Mouse (Mus musculus): Measurements from ENCODE around the gene Etnk2. TPM values are rescaled to one million over a fixed set of nuclear protein-coding genes. Genes with fewer than 3 reads are reported as not detected.
"Not testable (repeated sequence)": the region's sequence is repeated elsewhere in the genome, so short reads cannot be mapped to it uniquely, and the experiment has no call there.

Gene Etnk2
- total RNA-seq (2021) = 10 to 100 TPM in 1 of 2 experiments, 1 to 10 TPM in 1; 7.8 to 10.2 TPM

GRCm38 (mm10) chr1:133363276-133364021, at the start of gene Etnk2:
Gene Etnk2 (plus strand): TSS chr1:133363572.
- intact Hi-C loops (cut with DNase I) = no loop called here
- DNase-seq (ENCODE audit: low spot score in 2 of 2) = peak; percentile 62 to 77

GRCm38 (mm10) chr1:133314364-133314763, 49.0 kb upstream of the Etnk2 start:
- no peak for DNase-seq (ENCODE audit: low spot score in 2 of 2)
- intact Hi-C loops (cut with DNase I) = loop anchor here (2.0 kb wide), 1 partner anchor 38 kb away; no protein-coding TSS in a partner anchor

- intact Hi-C loops (cut with DNase I) = loop anchor here (2.0 kb wide), 1 partner anchor 37 kb away; no protein-coding TSS in a partner anchor
- no peak for DNase-seq (ENCODE audit: low spot score in 2 of 2)
Observed at GRCm38 (mm10) chr1:133315775-133316174, 47.6 kb upstream of the Etnk2 start.

GRCm38 (mm10) chr1:133316577-133316976, 46.8 kb upstream of the Etnk2 start:
- no peak for DNase-seq (ENCODE audit: low spot score in 2 of 2)
- intact Hi-C loops (cut with DNase I) = no loop called here

GRCm38 (mm10) chr1:133317149-133317548, 46.2 kb upstream of the Etnk2 start:
- intact Hi-C loops (cut with DNase I) = no loop called here
- no peak for DNase-seq (ENCODE audit: low spot score in 2 of 2)

- no peak for DNase-seq (ENCODE audit: low spot score in 2 of 2)
- intact Hi-C loops (cut with DNase I) = no loop called here
Observed at GRCm38 (mm10) chr1:133321267-133321925, 42.0 kb upstream of the Etnk2 start, which contains the start of gene Kiss1. Gene Kiss1 (plus strand): TSS chr1:133321875.

- intact Hi-C loops (cut with DNase I) = no loop called here
Observed at GRCm38 (mm10) chr1:133323333-133323732, 40.0 kb upstream of the Etnk2 start.

GRCm38 (mm10) chr1:133325951-133326350, 37.4 kb upstream of the Etnk2 start:
- intact Hi-C loops (cut with DNase I) = no loop called here
- no peak for DNase-seq (ENCODE audit: low spot score in 2 of 2)

More at GRCm38 (mm10) chr1:133323333-133323732, 40.0 kb upstream of the Etnk2 start:
- no peak for DNase-seq (ENCODE audit: low spot score in 2 of 2)

GRCm38 (mm10) chr1:133327094-133327493, 36.3 kb upstream of the Etnk2 start:
- intact Hi-C loops (cut with DNase I) = no loop called here
- DNase-seq (ENCODE audit: low spot score in 2 of 2) = no peak

- intact Hi-C loops (cut with DNase I) = no loop called here
Observed at GRCm38 (mm10) chr1:133328299-133328795, 35.0 kb upstream of the Etnk2 start.

GRCm38 (mm10) chr1:133328896-133329637, 34.3 kb upstream of the Etnk2 start:
- intact Hi-C loops (cut with DNase I) = no loop called here

More at GRCm38 (mm10) chr1:133328299-133328795, 35.0 kb upstream of the Etnk2 start:
- no peak for DNase-seq (ENCODE audit: low spot score in 2 of 2)

GRCm38 (mm10) chr1:133329638-133329964, 33.8 kb upstream of the Etnk2 start:
- intact Hi-C loops (cut with DNase I) = no loop called here
- no peak for DNase-seq (ENCODE audit: low spot score in 2 of 2)

More at GRCm38 (mm10) chr1:133328896-133329637, 34.3 kb upstream of the Etnk2 start:
- DNase-seq (ENCODE audit: low spot score in 2 of 2) = no peak

- intact Hi-C loops (cut with DNase I) = no loop called here
- DNase-seq (ENCODE audit: low spot score in 2 of 2) = no peak
Observed at GRCm38 (mm10) chr1:133331142-133331541, 32.2 kb upstream of the Etnk2 start.

- no peak for DNase-seq (ENCODE audit: low spot score in 2 of 2)
- intact Hi-C loops (cut with DNase I) = no loop called here
Observed at GRCm38 (mm10) chr1:133332656-133333430, 30.5 kb upstream of the Etnk2 start.

GRCm38 (mm10) chr1:133333937-133334336, 29.4 kb upstream of the Etnk2 start:
- DNase-seq (ENCODE audit: low spot score in 2 of 2) = no peak
- intact Hi-C loops (cut with DNase I) = no loop called here

GRCm38 (mm10) chr1:133340403-133340802, 23.0 kb upstream of the Etnk2 start:
- intact Hi-C loops (cut with DNase I); DNase-seq (ENCODE audit: low spot score in 2 of 2): not testable (repeated sequence)

GRCm38 (mm10) chr1:133344357-133344756, 19.0 kb upstream of the Etnk2 start:
- intact Hi-C loops (cut with DNase I) = no loop called here
- no peak for DNase-seq (ENCODE audit: low spot score in 2 of 2)

- intact Hi-C loops (cut with DNase I) = no loop called here
- DNase-seq (ENCODE audit: low spot score in 2 of 2) = no peak
Observed at GRCm38 (mm10) chr1:133346531-133346930, 16.8 kb upstream of the Etnk2 start.

- DNase-seq (ENCODE audit: low spot score in 2 of 2) = no peak
- intact Hi-C loops (cut with DNase I) = no loop called here
Observed at GRCm38 (mm10) chr1:133347226-133347625, 16.1 kb upstream of the Etnk2 start.
